Mouse (Mus musculus) adrenal gland, adult 18-20 months (tissue): ENCODE data around the gene Nup205. TPM values are rescaled to one million over a fixed set of nuclear protein-coding genes. Genes with fewer than 3 reads are reported as not detected.

ENCODE experiments used
- DNase-seq, 2 experiments: peaks; one replicate each; pipeline ENCODE4 v3.0.0; 2021 to 2022; ENCODE audit warnings: low spot score in 2 of 2
- total RNA-seq, 2 experiments: library from RNA; stranded (reverse); gene quantifications; 1 replicate in 1 of 2; 2 replicates in 1 of 2; pipeline ENCODE4 v1.2.3; 2021

The Nup205 gene
- total RNA-seq, 2 experiments from 2014 or later: 30.0 to 34.2 TPM

DNA sequence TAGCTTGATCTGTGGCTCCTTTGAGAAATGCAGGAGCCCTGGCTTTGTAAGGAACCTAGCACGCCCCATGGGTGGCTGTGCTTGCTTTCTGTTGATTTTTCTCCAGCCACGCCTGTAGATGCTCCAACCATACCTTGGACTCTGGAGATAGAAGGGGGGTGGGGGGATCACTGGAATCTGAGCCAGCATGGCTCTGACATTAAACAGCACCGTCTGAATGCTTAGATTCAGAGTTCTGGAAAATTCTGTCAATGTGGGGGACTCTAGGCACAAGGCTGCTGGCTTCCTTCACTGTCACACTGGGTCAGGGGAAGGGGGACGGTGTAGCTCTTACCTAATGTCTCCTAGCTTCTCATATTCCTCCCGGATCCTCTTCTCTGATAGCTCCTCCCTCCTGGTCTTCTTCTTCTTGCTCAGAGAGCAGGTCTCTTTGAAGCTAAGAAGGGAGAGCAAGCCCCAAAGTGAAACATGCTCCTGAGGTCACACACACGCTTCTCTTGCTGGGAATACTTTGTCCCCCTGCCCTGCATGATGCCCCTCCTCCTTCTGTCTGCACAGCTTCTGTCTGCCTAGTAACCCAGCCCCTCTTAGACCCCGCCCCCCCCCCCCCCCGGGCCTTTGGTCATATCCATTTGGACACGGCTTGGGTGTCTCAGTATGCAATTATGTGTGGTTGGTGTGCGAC is 100.8 kb downstream of the Nup205 start:
- DNase-seq: no peak

DNA sequence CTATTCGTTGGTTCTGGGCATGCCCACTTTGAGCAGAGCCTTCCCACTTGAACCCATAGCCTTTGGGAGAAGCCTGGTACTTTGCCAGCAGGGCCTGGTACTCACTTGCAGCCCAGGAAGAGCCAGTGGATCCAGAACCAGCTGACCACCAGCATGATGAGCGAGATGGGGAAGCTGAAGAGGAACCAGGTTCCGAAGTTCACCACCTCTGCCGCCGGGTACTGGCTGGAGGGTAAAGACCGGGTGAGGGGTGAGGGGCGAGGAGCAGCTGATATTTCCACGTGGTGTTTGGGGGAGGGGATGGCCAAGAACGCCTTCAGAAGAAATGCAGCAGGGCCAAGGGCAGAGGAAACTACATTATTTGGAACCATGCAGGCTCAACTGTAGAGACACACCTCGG is 102.1 kb downstream of the Nup205 start:
- no peak for DNase-seq

DNA sequence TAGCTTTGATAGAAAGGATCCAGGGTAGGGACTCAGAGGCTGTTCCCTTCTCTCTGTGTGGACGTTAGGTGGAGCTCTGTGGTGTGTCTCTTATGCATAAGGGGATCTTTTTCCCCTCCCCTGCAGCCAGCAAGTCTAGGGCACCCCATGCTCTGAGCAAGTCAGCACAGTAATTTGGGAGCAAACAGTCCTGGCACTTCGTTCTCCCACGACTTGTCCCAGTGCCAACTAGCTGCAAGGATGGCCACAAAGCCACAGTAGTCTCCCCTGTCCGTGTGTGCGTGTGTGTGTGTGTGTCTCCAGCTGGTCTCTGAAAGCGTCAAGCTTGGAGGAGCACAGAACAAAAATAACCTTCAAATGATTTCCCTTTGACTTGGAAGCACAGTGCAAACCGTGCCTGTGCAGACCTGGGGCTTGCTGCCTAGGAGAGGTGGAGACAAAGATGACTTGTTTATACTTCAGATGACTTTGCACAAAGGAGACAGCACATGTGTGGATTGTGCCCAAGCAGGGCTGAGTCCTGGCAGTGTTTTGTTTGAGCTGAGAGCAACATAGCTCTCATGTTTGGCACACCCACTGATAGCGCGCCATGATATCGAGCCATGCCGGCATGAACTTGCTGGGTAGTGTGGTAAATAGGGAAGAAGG is 111.0 kb downstream of the Nup205 start:
- no peak for DNase-seq

DNA sequence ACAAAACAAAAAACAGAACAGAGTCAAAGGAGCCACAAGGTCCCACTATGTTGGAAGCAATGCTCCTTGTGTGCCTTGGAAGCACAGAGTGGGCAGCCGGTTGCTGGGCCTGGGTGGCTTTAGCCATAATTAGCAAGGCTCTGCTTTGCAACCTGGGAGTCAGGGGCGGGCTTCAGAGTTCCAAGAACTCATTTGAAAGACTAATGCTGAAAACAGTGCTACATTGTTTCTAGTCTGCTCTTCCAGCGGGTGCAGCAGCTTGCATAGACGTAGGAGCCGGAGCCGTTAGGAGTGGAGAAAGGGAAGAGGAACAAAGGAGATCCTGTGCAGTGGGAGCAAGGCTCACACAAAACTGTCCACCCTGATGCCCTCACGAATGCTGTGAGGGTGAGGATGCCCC is 111.7 kb downstream of the Nup205 start:
- DNase-seq: no peak

DNA sequence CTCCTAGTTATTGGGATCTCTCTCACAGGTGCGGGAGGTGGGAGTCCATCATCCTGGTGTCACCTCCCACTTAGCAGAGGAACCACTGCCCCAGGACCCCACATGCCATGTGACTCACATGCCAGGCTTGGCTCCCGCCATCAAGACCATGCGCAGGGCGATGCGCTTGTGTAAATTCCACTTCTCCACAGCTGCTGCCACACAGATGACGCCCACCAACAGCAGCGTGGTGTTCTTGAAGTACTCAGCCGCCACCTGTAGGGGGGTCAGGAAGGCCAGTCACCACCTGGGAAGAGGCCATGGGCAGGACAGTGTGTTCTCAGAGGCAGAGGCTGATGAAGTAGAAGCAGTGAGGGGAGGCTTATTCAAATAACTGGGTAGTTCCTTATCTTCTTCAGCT is 112.5 kb downstream of the Nup205 start:
- DNase-seq: no peak

DNA sequence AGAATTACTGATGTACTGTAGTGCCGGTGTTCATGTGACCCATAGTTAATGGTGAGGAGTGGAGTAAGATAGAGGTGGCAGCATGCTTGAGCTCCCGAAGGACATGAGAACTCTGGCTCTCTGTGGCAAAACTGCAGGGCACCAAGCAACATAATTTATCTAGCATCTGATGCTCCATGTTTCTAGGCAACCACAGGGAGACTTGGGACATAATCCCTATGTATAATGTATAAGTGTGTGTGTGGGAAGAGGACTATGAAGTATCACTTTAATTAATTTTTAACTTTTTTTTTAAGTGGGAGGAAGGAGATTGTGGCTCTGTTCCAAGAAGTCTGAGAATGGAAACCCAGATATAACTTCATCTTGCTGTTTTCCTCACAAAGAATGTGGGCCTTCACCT is 117.7 kb downstream of the Nup205 start:
- no peak for DNase-seq

DNA sequence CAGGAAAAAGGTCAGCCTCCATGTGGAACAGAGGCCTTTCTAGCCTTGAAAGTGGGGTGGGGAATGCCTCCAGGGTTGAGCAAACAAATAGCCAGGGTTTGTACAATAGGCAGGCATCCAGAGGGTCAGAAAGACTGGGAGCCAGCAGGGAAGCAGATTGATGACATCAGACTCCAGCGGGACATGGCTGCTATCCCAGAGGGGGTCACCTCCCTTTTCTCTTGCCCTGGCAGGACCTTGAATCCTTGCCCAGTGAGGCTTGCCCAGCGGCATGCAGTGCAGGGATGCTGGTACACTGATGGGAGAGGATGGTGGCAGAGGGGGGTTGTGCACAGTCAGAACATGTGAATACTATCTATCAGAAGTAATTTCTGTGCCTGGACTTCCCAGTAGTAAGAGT is 119.8 kb downstream of the Nup205 start:
- DNase-seq: peak; percentile 30 to 43

Other genes starting within 250 kb of the Nup205 start
- gene Slc23a4, start 189.0 kb upstream of the Nup205 start, total RNA-seq: under 1 TPM; 0.13 to 0.45 TPM
- gene Cnot4, start 43.7 kb upstream of the Nup205 start, total RNA-seq: 10 to 100 TPM; 27.6 to 28.0 TPM
- under 1 TPM; 0.33 to 0.51 TPM for gene Slc13a4, start 130.7 kb downstream of the Nup205 start, total RNA-seq
- gene Fam180a, start 148.7 kb downstream of the Nup205 start, total RNA-seq: 1 to 10 TPM; 2.4 to 2.5 TPM